Mouse (Mus musculus): Measurements from ENCODE around the gene Vcan. TPM values are rescaled to one million over a fixed set of nuclear protein-coding genes. Genes with fewer than 3 reads are reported as not detected.

The Vcan gene
- total RNA-seq, 2 experiments from 2014 or later, result 3.1 to 5.7 TPM

- DNase-seq, result no peak
- intact Hi-C loops (cut with DNase I), result no loop called here
- Histone ChIP-seq H3K4me3 (no peak overlapping the region), H3K27ac (no peak overlapping the region)
- no peak for TF ChIP-seq CTCF (IDR thresholded peaks at IDR 0.05)
These were observed 89.5 kb downstream of the Vcan start for GRCm38 (mm10) chr13:89652773-89653172.

DNA sequence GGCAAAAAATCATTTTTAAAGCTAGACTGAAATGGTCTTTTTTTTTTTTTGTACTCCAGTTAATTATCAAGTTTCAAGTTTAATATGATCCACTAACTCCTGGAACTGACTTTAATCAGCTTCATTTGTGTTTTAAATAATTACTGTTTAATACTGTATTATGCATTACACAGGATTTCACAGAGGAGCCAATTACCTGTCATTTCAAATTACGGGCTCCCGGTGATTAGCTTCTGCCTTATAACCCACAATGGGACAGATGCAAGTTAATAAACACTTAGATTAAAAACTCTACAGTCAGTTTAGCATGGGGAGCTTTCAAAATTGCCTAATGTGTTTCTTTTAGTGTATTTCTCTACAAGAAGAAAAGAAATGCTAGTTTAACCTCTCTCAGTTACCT, 96.7 kb downstream of the Vcan start:
- Histone ChIP-seq H3K4me3 (no peak overlapping the region), H3K27ac (no peak overlapping the region)
- no peak for TF ChIP-seq CTCF (IDR thresholded peaks at IDR 0.05)
- no peak for DNase-seq
- intact Hi-C loops (cut with DNase I), result no loop called here

DNA sequence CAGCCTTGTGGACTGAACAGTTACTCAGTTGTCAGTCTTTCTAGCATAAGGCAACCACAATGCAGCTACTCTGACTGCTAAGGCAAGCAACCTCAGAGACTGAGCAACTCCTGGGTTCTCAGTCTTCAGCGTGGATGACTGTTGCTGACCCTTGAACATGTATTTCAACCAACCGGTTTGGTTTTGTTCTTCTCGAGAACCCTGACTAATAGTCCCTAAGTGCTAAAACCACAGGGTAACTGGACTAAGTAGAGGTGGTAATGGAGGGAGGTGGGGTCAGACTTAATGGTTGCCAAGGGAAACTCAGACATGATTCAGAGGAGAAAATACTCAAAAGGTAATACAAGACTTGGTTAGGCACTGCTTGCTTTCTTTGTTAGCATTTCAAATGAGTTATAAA, 105.3 kb downstream of the Vcan start:
- no peak for DNase-seq
- TF ChIP-seq CTCF (IDR thresholded peaks at IDR 0.05), result no peak
- no peak overlapping the region for H3K4me3 ChIP-seq
- intact Hi-C loops (cut with DNase I), result no loop called here
- no peak overlapping the region for H3K27ac ChIP-seq

DNA sequence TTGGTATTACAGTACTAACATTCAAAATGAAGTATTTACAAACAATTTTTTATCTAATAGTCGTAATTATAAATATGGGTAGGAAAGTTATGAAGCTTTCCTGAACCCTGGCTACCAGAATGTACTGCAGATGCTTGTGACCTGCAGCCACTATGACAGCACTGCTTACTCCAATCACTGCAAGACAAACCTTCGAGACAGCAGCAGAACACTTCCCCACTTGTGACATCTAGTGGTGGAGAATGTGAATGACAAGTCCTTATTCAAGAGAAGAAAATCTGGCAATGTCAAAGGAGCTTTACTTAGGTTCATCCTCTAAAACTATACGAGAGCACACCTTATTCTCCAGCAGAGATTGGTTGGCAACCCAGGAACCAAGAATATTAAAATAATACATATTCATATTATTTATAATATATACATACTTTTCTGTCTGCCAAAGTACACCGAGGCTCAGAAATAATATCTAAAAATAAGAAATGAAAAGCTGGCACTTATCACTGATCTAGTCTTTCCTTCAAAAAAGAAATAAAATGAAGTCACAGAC, 108.1 kb downstream of the Vcan start:
- Histone ChIP-seq H3K4me3 (no peak overlapping the region), H3K27ac (no peak overlapping the region)
- DNase-seq, result no peak
- intact Hi-C loops (cut with DNase I), result loop anchor here (5.0 kb wide), 1 partner anchor 87 kb away; no protein-coding TSS in a partner anchor
- peak; percentile 77 for TF ChIP-seq CTCF (IDR thresholded peaks at IDR 0.05)

GRCm38 (mm10) chr13:89619064-89619463, 123.2 kb downstream of the Vcan start:
- H3K27ac ChIP-seq, result no peak overlapping the region
- peak; percentile 4; the same call in 1 of the 2 replicates for TF ChIP-seq CTCF (IDR thresholded peaks at IDR 0.05)
- H3K4me3 ChIP-seq, result no peak overlapping the region
- intact Hi-C loops (cut with DNase I), result no loop called here
- no peak for DNase-seq

- intact Hi-C loops (cut with DNase I), result no loop called here
- no peak for TF ChIP-seq CTCF (IDR thresholded peaks at IDR 0.05)
- Histone ChIP-seq H3K4me3 (no peak overlapping the region), H3K27ac (no peak overlapping the region)
- no peak for DNase-seq
These were observed 134.9 kb downstream of the Vcan start for GRCm38 (mm10) chr13:89607399-89607798.

Other genes starting within 250 kb of the Vcan start
- under 1 TPM in 1 of 2 experiments, not detected in 1; 0.20 TPM for gene Hapln1, start 202.7 kb downstream of the Vcan start, total RNA-seq (2021)

Data from gastrocnemius, adult 2 months (tissue).